Mouse (Mus musculus) left cerebral cortex, adult 8-10 months (tissue): ENCODE measurements around the gene Apex2. TPM values are rescaled to one million over a fixed set of nuclear protein-coding genes. Genes with fewer than 3 reads are reported as not detected.
"Not testable (repeated sequence)": the region's sequence is repeated elsewhere in the genome, so short reads cannot be mapped to it uniquely, and the experiment has no call there.

Experiments
- DNase-seq, 2 experiments: peaks; one replicate each; pipeline ENCODE4 v3.0.0; 2022; ENCODE audit warnings: low spot score in 2 of 2
- microRNA-seq, 2 experiments: library from miRNA; unstranded; fragments of <30 nt; microRNA quantifications; one replicate each; pipeline ENCODE4 v1.2.0; 2022
- total RNA-seq, 4 experiments: library from RNA; stranded (reverse); gene quantifications; 2 replicates each; pipeline ENCODE4 v1.2.4; 2022

Apex2 gene
- total RNA-seq, 4 experiments from 2014 or later: 11.2 to 15.6 (median 11.5) TPM

- DNase-seq: peak in 1 of 2 experiments; percentile 24
Observed at GRCm38 (mm10) chrX:150508696-150509095, 81.0 kb downstream of the Apex2 start.

GRCm38 (mm10) chrX:150487811-150488210 is 101.9 kb downstream of the Apex2 start:
- not testable (repeated sequence) for DNase-seq

DNA sequence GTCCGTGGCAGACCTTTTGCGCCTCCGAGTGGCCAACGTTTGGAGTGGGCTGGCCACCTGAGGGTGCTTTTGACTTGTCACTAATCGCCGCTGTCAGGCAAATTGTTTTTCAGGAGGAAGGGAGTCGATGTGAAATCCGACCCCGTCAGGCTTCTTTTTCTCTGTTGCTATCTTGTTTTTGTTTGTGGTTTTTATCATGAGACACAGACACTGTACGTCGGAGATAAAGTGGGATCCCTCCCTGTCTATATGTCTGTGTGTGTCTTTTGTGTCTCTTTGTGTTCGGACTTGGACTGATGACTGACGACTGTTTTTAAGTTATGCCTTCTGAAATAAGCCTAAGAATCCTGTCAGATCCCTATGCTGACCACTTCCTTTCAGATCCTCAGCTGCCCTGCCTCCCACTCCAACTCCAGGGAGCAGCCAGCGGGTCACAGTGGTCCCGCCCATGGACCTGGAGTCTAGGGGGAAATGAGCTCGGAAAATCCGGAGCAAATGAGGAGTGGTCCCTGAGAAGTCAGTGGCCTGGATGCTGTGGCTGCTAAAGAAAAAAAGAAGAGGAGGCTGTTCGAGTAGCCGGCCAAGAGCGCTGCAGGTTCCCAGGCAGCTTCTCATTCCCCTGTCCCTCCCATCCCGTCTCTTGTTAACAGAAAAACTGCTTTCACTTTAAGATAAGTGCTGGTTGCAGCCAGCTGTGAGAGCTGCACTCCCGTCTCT is 103.2 kb downstream of the Apex2 start:
- DNase-seq: not testable (repeated sequence)

DNA sequence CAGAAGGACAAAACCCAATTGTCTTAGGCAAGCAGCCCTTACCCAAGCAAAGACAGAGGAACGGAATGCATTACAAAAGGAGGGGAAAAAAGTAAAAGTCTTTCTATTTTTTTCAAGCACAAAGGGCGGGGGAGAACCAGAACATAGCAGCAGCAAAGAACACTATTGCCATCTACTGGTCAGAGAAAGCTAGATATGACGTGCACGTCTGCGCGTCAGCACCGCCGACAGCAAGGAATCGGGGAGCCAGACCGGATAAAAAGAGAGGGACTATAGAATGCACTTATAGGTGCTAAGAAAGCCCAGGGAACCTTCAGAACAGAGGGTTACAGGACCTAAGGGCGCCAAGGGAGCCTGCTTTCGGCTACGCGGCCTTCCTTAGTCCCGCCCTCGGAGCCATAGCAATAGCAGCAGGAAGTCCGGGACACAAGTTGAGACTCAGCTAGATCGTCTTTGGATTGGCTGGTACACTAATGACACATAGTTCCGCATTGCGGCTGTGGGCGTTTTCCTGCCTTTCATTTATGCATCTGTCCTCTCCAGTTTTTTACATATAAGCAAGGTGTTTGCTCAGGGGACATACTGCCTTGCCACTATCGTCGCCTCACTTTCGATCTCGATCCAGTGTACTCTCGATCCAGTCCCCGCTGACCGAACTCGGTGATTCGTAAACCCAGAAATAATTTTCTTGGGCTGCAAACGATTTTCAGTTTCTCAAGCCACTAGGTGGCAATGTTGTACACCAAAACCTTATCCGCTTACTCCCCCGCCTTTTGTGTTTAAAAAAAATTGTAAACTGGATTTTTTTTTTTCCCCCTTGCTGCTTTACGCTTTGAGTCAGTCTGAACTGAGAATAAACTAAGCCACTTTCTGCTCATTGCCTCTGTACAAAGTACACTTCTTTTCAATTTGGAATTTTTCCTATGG is 111.6 kb downstream of the Apex2 start:
- DNase-seq: peak; percentile 63 to 96

DNA sequence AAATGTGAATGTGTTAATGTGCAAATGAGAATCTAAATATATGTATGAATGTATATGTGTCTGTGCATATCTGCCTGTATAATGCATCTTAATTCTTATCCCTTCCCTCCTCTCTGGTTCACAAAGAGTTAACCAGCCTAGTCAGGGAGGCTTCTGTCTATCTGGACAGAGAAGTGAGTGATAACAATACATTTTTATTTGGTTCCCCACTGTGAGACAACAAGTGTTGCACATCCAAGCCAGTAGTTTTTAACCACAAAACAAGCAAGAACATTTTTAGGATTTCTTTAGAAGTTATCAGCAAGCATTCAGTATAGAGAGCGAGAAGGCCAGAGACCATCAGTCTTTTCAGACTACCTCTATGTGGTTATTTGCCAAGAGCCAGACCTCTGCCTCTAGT is 118.3 kb downstream of the Apex2 start:
- DNase-seq: no peak

Small RNAs within 50 kb of the gene (microRNA-seq; reads per million reads assigned to microRNA genes)
- 0 reads per million in 2 experiments for gene Mir3620

Other genes with a start within 250 kb of the Apex2 start
- gene Tmem29, start 130.7 kb downstream of the Apex2 start, total RNA-seq: 10 to 100 TPM; 31.7 to 37.0 (median 36.5) TPM
- gene Alas2, start 42.5 kb downstream of the Apex2 start, total RNA-seq: 1 to 10 TPM; 2.4 to 7.1 (median 4.0) TPM
- 1 to 10 TPM in 3 of 4 experiments, under 1 TPM in 1; 0.84 to 2.3 (median 1.8) TPM for gene Pfkfb1, start 1.6 kb downstream of the Apex2 start, total RNA-seq
- 100 to 1,000 TPM; 136 to 152 (median 144) TPM for gene Tro, start 67.7 kb upstream of the Apex2 start, total RNA-seq
- gene Maged2, start 224.5 kb upstream of the Apex2 start, total RNA-seq: 10 to 100 TPM; 47.6 to 59.7 (median 57.1) TPM